Mouse (Mus musculus) G1E-ER4 (cell line): ENCODE data around the gene Cnpy1. TPM values are rescaled to one million over a fixed set of nuclear protein-coding genes. Genes with fewer than 3 reads are reported as not detected.

ENCODE experiments used
- GATA1 ChIP-seq: IDR thresholded peaks from one replicate; pipeline ENCODE4 v1.8.0; 2012; ENCODE audit warnings: low read length, inconsistent platforms
- polyA plus RNA-seq: library from polyadenylated mRNA; stranded (reverse); fragments of >175 nt; gene quantifications from 2 replicates; pipeline ENCODE4 v1.2.3, GENCODE M21; 2012

The Cnpy1 gene
- polyA plus RNA-seq, 1 experiment, result not detected

DNA sequence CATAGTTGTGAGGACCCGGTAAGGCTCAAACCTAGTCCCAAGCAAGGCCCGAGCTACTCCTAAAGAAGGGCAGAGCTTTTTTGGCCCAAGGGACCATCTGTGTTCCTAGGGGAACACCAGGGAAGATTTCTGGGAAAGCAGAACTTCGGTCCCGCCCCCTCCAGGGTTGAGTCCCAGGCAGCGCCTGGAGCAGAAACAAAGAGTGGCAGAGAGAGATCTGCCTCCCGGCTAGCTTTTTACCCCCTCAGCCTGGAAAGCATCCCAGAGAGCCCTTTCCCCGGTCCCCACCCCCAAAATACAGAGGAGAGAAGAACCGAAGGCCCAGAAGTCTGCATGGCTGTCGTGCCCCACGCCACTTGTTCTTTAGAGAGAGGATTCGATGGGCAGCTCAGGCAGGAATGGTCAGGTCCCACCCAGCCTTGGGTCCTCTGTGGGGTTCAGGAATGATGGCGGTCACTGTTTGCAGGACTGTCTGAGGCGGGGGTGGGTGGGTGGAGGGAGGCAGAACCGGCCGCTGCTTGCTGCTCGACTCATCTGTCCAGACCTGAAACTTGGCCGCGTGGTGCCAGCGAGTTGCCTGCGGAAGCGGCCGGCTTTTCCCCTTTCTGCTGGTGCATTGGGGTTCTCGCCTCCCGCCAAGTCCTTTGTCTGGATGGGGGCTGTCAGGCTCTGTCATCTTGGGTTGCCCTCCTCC lies 70.6 kb downstream of the Cnpy1 start:
- TF ChIP-seq GATA1, result no peak

DNA sequence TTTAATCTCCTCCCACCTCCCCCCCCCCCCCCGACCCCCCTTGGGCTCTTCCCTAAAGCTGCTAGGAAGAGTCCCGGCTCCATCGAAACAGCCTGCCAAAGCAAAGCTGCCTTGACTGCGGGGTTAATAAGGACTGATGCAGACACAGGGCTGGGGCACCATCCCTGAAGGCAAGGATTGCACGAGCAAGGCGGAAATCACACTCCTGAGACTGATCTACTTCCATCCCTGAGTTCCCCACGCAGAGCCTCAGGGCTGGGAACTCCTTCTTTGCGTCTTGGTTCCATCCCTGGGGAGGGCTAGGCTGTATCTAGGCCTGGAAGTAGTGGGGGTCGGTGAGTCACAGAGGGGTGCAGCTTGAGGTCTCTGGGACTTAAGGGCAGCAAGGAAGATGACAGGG lies 71.5 kb downstream of the Cnpy1 start:
- no peak for TF ChIP-seq GATA1

DNA sequence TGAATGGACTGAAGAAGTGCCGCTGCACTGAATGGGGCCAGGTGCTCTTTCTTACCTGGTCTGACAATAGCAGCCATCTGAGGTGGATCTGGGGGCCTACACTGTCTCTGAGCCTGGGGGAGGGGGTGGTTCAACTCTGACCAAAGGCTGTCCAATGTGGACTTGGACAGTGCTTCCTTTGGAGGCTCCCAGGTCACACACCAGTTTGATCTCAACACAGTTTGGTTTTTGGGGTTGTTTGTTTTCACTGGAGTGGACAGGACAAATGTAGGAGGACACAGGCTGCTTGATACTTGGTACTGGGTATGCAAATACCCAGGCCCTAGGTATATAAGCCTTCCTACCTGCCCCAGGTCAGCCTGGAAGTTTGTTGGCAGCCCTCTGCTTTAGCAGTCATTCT lies 71.9 kb downstream of the Cnpy1 start:
- no peak for TF ChIP-seq GATA1

DNA sequence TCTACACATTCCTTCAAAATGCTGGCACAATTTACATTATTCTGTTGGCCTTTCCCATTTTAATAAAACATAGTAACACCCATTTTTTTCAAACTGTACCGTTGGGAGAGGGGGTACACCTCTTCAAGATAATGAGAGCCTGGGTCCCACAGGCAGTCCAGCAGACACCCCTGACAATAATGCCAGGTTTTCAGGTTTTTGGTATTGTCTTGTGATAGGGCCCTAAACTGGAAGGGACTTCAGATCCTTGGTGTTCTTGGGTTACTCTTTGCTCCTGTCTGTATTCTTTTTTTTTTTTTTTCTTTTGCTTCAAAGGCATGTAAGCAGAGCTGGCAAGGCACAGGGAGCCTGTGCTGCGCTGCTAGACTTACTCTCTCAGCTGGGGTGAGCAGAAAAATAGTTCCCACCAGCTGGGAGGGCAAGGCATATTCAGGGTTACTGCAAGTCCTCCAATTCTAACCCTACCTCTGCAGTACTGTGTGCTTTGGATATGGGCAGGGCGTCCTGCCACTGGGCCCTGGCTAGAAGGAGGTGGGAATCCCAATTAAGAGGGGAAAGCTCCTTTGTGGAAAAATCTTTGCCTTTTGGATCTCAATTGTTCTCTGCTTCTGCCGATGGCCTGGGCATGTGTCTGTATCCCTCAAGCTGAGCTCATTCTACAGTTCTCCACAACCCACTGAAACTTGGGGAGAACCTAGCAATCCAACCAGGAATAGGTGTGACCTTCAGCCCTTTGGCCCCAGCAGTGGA lies 72.5 kb downstream of the Cnpy1 start:
- TF ChIP-seq GATA1, result no peak

DNA sequence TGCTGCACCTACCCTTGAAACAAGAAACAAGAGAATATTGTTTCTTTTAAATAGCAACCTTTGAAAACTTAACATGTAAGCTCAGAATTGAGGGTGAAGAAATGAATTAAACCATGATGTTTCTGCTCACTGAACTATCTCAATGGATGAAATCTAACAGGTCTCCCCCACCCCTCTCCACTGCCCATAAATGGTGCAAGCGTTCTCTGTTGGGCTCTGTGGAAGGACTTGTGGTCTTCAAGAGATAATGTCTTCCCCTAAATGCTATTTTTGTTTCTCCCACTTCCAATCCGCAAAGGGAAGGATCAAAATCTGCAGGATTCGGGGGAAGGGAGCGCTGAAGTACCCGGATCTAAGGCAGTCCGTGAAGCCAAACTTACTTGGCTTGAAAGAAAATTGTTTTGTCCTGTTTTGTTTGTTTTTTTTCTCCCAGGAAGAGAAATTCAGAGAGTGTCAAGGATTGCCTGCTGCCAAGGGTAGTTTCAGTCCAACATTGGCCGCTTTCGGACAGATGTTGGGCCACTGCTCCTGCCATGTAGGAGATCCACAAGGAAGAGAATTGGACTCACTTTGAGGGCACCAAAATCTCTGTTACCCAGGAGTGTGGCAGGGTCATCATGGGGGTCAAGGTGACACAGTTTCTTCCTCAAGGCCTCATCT lies 73.2 kb downstream of the Cnpy1 start:
- TF ChIP-seq GATA1, result no peak

DNA sequence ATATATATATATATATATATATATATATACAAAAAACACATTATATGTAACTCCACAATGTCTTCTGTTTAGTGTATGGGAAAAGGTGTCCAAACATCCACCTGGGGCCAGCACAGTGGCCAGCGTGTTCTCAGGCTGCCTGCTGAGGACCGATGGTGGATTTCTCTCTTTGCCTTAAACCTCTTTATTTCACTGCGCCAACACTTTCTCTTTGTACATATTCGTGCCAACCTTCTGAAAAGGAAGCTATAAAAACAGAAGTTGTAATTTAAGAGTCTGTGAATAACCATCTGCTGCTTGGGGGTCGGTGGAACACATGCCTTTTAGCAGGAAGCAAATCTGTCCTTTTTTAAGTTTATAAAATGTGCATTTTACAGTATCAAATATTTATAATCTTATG lies 73.9 kb downstream of the Cnpy1 start:
- TF ChIP-seq GATA1, result no peak

DNA sequence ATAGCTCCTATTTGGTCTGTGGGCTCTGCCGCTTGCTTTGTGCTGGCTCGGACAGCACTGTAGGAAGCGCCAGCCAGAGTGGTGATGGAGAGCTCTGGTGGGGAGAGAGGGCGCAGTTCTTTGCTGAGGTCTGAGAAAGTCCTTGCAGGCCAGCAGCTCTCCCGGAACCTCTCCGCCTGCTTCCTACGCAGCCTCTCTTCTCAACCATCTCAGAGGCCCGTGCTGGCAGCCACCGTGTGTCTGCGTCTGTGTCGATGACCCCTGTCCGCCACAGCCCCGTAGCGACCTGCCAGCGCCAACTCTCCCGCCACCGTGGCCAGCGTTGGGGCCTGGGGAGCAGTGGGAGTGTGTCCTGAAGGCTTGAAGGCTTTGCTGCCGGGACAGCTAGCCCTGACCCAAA lies 74.7 kb downstream of the Cnpy1 start:
- no peak for TF ChIP-seq GATA1

DNA sequence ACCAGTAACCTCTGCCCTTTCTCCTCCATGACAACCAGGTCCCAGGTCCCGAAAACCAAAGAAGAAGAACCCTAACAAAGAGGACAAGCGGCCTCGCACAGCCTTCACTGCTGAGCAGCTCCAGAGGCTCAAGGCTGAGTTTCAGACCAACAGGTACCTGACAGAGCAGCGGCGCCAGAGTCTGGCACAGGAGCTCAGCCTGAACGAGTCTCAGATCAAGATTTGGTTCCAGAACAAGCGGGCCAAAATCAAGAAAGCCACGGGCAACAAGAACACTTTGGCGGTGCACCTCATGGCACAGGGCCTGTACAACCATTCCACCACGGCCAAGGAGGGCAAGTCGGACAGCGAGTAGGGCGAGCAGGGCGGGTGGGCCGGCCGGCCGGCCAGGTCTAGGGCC lies 75.5 kb downstream of the Cnpy1 start:
- TF ChIP-seq GATA1, result no peak

DNA sequence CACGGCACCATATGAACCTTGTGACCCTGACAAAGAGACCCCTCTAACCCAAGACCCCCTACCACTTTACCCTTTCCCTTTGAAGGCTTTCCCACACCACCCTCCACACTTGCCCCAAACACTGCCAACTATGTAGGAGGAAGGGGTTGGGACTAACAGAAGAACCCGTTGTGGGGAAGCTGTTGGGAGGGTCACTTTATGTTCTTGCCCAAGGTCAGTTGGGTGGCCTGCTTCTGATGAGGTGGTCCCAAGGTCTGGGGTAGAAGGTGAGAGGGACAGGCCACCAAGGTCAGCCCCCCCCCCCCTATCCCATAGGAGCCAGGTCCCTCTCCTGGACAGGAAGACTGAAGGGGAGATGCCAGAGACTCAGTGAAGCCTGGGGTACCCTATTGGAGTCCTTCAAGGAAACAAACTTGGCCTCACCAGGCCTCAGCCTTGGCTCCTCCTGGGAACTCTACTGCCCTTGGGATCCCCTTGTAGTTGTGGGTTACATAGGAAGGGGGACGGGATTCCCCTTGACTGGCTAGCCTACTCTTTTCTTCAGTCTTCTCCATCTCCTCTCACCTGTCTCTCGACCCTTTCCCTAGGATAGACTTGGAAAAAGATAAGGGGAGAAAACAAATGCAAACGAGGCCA lies 76.3 kb downstream of the Cnpy1 start:
- no peak for TF ChIP-seq GATA1

DNA sequence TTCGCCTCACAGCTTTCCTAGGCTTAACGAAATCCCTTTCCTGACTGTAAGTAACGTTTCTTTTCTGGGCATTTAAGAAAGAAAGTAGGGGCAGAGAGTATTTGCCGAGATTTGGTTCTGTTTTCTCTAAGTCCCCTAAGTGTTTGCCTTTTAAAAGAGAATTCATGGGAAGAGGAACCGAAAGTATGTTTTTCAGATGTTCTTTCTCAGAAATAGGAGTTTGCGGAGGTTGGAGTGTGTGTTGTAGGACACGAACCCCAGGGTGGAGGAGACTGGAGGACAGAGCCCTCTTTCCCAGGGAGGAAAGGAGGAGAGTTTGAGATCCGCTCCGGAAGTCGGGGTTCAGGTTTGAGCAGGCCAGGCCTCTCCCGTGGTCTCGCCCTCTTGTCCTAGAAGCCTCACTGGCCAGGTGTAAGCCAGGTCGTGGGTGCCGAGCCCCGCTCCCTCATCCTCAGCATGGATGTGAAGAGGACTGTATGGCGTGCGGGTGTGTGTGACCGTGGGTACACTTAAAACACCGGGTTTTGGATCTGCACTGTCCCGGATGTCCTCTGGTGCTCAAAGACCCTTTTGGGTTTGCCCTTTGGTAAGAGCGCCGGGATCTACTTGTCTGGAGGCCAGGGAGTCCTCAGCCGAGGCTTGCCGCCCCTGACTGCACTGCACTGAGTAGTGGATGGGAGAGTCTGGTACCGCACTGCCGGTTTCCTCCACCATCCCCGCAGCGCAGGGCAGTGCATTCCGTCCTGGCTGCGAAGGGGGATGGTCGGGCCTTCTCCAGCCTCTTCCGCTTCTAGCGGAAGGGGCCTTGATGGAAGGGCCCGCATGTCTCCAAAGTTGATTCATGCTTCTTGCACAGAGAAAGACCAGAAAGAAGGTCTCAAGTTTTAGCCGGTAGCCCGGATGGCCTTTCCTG lies 77.1 kb downstream of the Cnpy1 start:
- TF ChIP-seq GATA1, result no peak

DNA sequence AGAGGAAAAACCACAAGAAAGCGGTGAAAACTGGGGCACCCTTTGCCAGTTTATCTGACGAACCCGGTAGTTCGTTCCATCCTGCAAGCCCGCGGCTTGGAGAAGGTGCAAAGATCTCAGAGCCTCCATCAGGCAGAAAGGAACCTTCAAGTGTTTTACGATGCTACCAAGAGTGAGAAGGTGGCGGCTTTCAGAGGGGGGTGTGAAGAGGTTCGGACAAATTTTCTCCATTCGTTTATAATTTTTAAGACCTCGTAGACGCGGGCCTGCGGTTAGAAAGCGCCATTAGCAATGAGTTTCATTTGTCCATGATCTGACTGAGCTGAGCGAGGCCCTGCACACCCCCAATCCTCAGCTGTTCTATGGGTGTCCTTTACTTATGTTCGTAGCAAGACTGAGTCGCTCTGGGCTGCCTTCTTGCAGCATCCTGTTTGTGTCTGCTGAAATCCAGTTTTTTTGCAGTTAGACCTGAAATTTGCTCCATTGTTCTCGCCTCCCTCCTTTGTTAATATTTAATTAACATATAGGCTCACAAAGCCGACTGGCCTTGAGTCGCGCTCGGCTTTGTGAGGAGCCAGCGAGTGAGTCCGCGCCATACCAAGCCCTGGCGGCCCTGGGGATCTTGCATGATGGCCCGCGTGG lies 77.9 kb downstream of the Cnpy1 start:
- TF ChIP-seq GATA1, result no peak

DNA sequence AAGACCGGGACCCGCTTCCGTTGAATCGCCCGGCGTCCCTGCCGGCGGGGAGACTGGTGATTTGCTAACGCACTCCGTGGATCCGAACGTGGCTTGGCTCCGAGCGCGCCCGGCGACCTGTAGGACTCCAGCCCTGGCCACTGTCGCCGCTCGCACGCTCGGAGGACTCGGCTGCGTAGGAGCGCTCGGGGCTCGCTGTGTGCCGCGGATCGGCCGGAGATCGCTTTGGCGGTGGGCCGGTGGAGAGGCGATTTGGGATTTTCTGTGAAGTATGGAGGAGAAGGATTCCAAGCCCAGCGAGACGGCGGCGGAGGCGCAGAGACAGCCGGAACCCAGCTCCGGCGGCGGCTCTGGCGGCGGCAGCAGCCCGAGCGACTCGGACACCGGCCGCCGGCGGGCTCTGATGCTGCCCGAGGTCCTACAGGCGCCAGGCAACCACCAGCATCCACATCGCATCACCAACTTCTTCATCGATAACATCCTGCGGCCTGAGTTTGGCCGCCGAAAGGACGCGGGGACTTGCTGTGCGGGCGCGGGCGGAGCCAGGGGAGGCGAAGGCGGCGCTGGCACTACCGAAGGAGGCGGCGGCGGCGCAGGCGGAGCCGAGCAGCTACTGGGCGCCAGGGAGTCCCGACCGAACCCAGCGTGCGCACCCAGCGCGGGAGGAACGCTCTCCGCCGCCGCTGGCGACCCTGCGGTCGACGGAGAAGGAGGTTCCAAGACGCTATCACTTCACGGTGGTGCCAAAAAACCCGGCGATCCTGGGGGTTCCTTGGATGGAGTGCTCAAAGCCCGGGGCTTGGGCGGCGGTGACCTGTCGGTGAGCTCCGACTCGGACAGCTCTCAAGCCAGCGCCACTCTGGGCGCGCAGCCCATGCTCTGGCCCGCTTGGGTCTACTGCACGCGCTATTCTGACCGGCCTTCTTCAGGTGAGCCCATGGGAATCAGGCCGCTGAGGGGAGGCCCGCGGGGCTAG lies 79.1 kb downstream of the Cnpy1 start:
- no peak for TF ChIP-seq GATA1
